Mouse (Mus musculus) ES-Bruce4 (cell line): Measurements from ENCODE around the gene Zfp941. TPM values are rescaled to one million over a fixed set of nuclear protein-coding genes. Genes with fewer than 3 reads are reported as not detected.
A peak's percentile ranks its signal among the peaks of the same experiment; 100 is the strongest.

Experiments used
- H3K27ac ChIP-seq: 2 replicates; pipeline ENCODE4 v1.5.1; 2012; ENCODE audit warnings: low read length, inconsistent platforms; ENCODE audit not compliant: insufficient read depth
- H3K27me3 ChIP-seq: 2 replicates; pipeline ENCODE4 v1.6.1; 2012; ENCODE audit warnings: mild to moderate bottlenecking, low read length, inconsistent platforms; ENCODE audit not compliant: control insufficient read depth, poor library complexity, insufficient read depth, severe bottlenecking
- H3K36me3 ChIP-seq: 2 replicates; pipeline ENCODE4 v1.6.1; 2012; ENCODE audit warnings: inconsistent platforms, mild to moderate bottlenecking, low read length, moderate library complexity; ENCODE audit not compliant: control insufficient read depth, poor library complexity, insufficient read depth, severe bottlenecking
- H3K4me1 ChIP-seq: one replicate; pipeline ENCODE4 v1.8.1; 2011; ENCODE audit warnings: low read length; ENCODE audit not compliant: control insufficient read depth, insufficient read depth
- H3K4me3 ChIP-seq: 2 replicates; pipeline ENCODE4 v1.5.1; 2011; ENCODE audit warnings: low read depth, mild to moderate bottlenecking, low read length
- H3K9ac ChIP-seq: 2 replicates; pipeline ENCODE4 v1.6.1; 2012; ENCODE audit warnings: low read depth, mild to moderate bottlenecking, inconsistent platforms; ENCODE audit not compliant: poor library complexity, severe bottlenecking
- H3K9me3 ChIP-seq: replicated peaks from 2 replicates; pipeline ENCODE4 v1.6.1; 2012; ENCODE audit warnings: mild to moderate bottlenecking, low read length, inconsistent platforms; ENCODE audit not compliant: control insufficient read depth, poor library complexity, insufficient read depth, severe bottlenecking
- CTCF ChIP-seq: IDR thresholded peaks from one replicate; pipeline ENCODE4 v1.8.1; 2011; ENCODE audit warnings: low read depth, low read length
- EP300 ChIP-seq: IDR thresholded peaks from 2 replicates; pipeline ENCODE4 v1.6.1; 2011; ENCODE audit warnings: low read depth, low read length; ENCODE audit not compliant: insufficient read depth
- POLR2A ChIP-seq: IDR thresholded peaks from one replicate; pipeline ENCODE4 v1.8.1; 2011; ENCODE audit warnings: low read length; ENCODE audit not compliant: insufficient read depth
- polyA plus RNA-seq: library from polyadenylated mRNA; stranded (reverse); fragments of >200 nt; gene quantifications from 2 replicates; pipeline ENCODE4 v1.2.4, GENCODE M21; 2011; ENCODE audit warnings: low read depth; ENCODE audit not compliant: missing spikeins, insufficient read depth, insufficient read length

Gene Zfp941
- polyA plus RNA-seq, 1 experiment, result 23.4 TPM

GRCm38 (mm10) chr7:140798212-140798611, 23.8 kb downstream of the Zfp941 start:
- Histone ChIP-seq H3K27me3 (no peaks in the 10 kb centered on the region), H3K27ac (no peak overlapping the region), H3K4me1 (no peaks in the 10 kb centered on the region), H3K36me3 (no peaks in the 10 kb centered on the region), H3K4me3 (no peak overlapping the region), H3K9me3 (no peaks in the 10 kb centered on the region), H3K9ac (no peak overlapping the region)
- TF ChIP-seq EP300, result no peak

- Histone ChIP-seq H3K4me3 (no peak overlapping the region), H3K9me3 (no peaks in the 10 kb centered on the region), H3K27me3 (no peaks in the 10 kb centered on the region), H3K36me3 (no peaks in the 10 kb centered on the region), H3K27ac (no peak overlapping the region), H3K4me1 (no peaks in the 10 kb centered on the region), H3K9ac (no peak overlapping the region)
- peak; percentile 27 for TF ChIP-seq CTCF
- TF ChIP-seq POLR2A, result no peak
Observed at GRCm38 (mm10) chr7:140797619-140798018, 24.4 kb downstream of the Zfp941 start.

- no peaks in the 10 kb centered on the region for H3K27me3 ChIP-seq
- no peaks in the 10 kb centered on the region for H3K4me1 ChIP-seq
- H3K27ac ChIP-seq, result no peak overlapping the region
- H3K36me3 ChIP-seq, result no peaks in the 10 kb centered on the region
- H3K9ac ChIP-seq, result no peak overlapping the region
- no peak overlapping the region for H3K4me3 ChIP-seq
- no peak for TF ChIP-seq POLR2A
- TF ChIP-seq CTCF, result no peak
- TF ChIP-seq EP300, result no peak
- no peaks in the 10 kb centered on the region for H3K9me3 ChIP-seq
Observed at GRCm38 (mm10) chr7:140793541-140793940, 28.4 kb downstream of the Zfp941 start.

- H3K9ac ChIP-seq, result no peak overlapping the region
- no peaks in the 10 kb centered on the region for H3K4me1 ChIP-seq
- H3K27me3 ChIP-seq, result no peaks in the 10 kb centered on the region; the same call in 1 of the 2 replicates
- no peaks in the 10 kb centered on the region for H3K36me3 ChIP-seq
- TF ChIP-seq CTCF (no peak), POLR2A (no peak)
- H3K27ac ChIP-seq, result no peak overlapping the region
- H3K9me3 ChIP-seq, result no peaks in the 10 kb centered on the region
- no peak overlapping the region for H3K4me3 ChIP-seq
Observed at GRCm38 (mm10) chr7:140788053-140788435, 33.9 kb downstream of the Zfp941 start.

DNA sequence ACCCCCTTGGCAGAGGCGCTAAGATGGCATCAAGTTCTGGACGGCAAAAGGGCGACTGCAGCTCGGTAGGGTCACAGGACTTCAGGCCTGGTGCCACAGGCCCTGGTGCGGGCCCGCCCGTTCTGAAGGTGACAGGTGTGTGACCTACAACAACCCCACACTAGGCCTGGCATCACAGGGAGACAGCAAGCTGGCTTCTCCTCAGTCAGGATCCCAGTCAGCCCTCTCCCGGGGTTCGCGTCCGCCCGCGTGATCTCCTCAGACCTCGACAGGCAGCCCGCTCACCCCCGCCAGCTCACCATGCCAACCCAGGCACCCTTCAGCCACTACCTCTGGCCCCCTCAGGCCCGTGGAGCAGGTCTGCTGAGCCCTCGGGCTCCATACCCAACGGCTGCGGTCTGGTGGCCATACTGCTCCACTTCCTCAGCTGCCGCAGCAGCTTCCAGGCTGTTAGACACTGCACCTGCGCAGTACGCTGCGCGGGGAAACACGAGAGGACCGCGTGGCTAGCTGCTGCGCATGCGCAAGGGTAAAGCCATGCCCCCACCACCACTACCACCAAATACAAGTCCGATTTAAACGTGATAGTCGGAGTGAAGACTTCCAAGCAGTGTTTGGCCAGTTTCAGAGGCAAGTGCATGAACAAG, 34.4 kb downstream of the Zfp941 start, which contains the start of gene Syce1:
Syce1 (minus strand) TSS at position 447 of the 647 bp plus-strand sequence.
- TF ChIP-seq CTCF, result no peak
- TF ChIP-seq POLR2A, result no peak
- TF ChIP-seq EP300, result no peak
- Histone ChIP-seq H3K27ac (no peak within 1 kb of the TSS), H3K4me3 (peak within 1 kb of the TSS; percentile 35), H3K9me3 (no peaks in the 10 kb centered on the region), H3K9ac (no peak within 1 kb of the TSS), H3K36me3 (no peaks in the 10 kb centered on the region), H3K27me3 (no peaks in the 10 kb centered on the region; the same call in 1 of the 2 replicates), H3K4me1 (no peaks in the 10 kb centered on the region)

DNA sequence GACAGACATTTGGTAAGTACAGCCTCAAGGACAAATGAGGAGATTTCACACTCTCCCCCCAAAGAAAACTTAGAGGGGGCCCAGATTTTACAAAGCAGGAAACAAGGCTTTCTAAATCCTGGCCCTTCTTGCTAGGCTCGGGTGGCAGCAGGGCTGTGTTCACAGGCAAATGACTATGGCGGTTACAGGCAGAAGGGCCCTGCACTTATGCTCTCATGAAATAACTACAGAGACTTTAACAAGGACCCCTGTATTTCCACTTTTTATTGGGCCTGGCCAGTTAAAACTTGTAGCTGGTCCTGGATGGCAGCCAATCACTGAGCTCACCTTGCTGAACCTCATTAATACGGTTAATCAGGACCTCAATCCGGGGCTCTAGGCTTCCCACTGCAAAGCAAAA, 41.4 kb downstream of the Zfp941 start:
- no peaks in the 10 kb centered on the region for H3K9me3 ChIP-seq
- no peak overlapping the region for H3K9ac ChIP-seq
- no peak overlapping the region for H3K27ac ChIP-seq

More for the DNA sequence above, 41.4 kb downstream of the Zfp941 start:
- no peak for TF ChIP-seq EP300
- TF ChIP-seq POLR2A, result no peak
- TF ChIP-seq CTCF, result no peak
- Histone ChIP-seq H3K36me3 (no peaks in the 10 kb centered on the region), H3K4me3 (no peak overlapping the region), H3K4me1 (no peaks in the 10 kb centered on the region), H3K27me3 (no peaks in the 10 kb centered on the region)
